Mouse (Mus musculus): ENCODE data around the gene Arhgap25.
A peak's percentile ranks its signal among the peaks of the same experiment; 100 is the strongest.
"Not testable (repeated sequence)": the region's sequence is repeated elsewhere in the genome, so short reads cannot be mapped to it uniquely, and the experiment has no call there.

Arhgap25 gene

DNA sequence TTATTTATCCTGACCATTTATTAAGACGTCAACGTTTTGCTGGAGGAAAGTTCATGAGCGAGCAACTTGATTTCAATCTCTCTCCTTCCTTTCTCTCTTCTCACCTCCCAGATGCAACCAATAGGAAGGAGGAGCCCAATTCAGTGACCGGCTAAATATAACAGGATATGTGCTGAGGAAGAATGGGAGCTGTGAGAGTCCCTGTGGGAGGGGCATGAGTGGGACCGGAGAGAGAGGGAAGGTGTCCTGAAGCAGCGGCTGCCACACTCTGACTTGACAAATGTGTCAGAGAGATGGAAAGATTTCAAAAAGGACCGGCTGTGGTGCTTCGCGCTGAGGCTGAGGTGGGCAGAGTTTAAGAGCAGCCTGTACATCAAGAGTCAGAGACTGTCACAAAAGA lies 2.6 kb upstream of the Arhgap25 start:
- DNase-seq (ENCODE audit: low spot score): no peak

DNA sequence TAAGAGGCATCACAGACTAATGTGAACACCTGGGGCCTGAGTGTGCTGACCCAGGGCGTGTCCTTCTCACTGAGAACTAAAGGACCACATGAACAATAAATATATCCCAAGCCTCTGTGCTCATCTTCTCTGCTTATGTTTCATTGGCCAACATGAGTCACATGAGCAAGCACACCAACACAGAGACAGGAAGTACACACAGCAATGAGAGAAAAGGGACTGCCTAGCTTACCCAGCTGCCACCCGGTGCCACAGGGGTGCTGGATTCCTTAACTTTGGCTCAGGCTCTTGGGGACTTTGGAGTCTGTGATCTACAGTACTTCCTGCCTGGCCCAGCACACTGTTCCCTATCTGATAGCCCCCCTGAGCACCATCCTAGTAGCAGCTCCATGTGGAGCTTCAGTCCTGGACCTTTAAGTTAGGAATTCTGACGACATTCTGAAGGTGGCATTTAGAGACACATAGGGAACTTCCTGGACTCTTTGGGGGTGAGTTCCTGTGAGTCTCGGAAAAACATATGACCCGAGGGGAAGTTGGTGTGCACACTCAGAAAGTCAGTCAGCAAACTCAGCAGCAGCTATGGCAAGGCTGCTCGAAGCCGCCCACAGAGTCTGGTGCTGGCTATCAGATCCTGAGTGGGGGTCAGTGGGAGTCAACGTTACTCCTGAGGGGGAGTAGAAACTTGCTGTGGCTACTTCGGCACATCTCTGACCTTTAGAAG lies 2.0 kb upstream of the Arhgap25 start:
- DNase-seq (ENCODE audit: low spot score): no peak

DNA sequence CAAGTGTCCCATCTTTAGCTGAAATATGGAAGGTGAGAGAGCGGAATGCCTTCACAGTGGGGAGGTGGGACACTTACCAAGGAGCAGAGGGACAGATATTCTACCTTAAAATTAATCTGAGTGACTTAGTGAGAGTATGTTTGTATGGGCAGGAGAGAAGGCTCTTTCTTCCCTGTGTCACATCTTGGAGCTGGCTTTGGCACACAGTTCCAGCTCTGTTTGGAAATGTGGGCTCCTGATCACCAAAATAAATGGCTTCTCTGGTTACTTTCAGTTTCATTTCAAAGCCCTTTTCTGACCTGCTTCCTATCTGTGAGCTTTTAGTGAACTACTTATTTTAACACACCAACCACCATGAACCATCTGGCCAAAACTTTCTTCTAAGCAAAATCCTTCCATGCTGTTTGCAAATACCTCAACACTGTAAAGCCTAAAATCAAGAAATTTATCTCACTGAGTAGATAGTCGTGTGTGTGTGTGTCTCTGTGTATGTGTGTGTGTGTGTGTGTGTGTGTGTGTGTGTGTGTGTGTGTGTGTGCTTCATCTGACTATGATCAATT lies 1.5 kb downstream of the Arhgap25 start:
- DNase-seq (ENCODE audit: low spot score): no peak

DNA sequence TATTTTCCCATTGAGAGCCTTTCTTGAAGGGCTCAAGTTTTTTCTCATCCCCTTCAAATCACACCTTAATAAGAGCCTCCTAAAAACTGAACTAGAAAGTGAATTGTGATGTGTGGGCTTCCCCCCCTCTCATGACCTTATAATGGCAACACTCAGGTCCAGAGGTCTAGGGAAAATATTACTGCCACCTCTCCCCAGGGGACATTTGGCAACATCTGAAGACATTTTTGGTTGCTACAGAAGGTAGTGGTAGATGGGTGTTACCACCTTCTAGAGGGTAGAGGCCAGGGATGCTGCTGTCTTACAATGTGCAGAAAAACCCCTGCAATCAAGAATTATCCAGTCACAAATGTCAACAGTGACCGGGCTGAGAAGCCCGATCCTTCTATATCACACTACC lies 2.7 kb downstream of the Arhgap25 start:
- no peak for DNase-seq (ENCODE audit: low spot score)

DNA sequence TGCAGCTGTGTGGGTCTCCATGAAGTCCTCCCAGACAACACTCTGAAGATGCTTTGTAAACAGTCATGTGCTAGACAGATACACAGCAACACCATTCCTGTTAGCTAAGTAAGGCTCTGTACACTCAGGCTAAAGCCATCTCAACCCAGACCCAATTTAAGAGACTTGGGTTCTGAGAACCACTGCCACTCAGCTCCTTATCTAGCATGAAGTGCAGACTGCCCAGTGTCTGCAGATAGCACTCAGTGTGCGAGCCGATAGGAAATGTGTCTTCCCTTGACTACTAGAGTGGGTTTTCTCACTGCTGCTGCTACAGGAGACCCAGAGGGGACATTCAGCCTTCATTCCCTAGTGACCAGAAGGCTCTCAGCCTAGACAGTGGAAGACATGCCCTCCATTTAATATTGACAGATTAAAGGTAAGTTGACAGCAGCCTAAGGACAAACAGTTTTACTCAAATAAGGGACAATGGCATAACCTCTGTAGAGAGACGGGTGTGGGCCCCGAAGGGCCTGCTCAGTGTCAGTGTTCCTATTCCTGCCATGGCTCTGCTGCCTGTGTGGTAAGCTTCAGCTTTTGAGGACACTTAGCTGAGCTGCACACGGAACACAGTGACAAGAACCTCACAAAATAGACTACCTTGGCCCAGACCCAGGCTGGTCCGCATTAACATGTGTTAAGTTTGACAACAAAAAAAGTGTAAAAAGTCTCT lies 5.1 kb downstream of the Arhgap25 start:
- DNase-seq (ENCODE audit: low spot score): no peak

DNA sequence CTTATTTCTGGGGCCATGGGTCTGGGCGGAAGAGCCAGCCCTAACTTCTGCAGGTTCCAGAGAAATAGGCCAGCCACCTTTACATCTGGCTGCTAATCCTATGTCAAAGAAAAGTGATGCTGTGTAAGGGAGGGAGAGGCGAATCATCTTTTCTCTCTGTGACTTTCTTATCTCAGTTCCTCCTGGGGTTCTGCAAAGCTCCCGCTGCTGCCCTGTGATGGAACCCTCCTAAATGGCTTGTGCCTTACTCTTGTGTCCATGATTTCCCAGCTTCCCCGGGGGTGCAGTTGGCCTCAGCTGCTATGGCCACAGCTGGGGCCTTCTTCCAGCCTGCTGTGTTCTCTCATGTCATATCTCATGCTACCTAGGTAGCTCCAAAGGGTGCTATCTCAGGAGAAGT lies 5.7 kb downstream of the Arhgap25 start:
- DNase-seq (ENCODE audit: low spot score): no peak

DNA sequence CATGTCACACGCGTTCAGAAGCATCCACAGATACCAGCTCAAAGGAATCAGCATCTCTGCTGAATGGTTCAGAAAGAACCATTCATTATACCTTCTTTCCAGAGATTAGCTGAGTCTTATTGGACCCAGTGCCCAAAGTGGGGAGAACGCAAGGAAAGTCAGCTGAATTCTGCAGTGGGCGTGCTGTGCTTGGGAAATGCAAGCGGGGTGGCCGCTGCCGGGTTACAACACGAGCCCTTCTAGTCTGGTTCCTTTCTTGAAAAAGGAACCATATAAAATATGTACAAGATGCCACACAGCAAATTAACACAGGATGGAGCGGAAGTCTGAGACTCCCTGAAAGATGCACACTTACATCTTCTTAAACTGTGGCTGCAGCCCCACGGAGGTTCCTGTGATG lies 7.9 kb downstream of the Arhgap25 start:
- DNase-seq (ENCODE audit: low spot score): no peak

DNA sequence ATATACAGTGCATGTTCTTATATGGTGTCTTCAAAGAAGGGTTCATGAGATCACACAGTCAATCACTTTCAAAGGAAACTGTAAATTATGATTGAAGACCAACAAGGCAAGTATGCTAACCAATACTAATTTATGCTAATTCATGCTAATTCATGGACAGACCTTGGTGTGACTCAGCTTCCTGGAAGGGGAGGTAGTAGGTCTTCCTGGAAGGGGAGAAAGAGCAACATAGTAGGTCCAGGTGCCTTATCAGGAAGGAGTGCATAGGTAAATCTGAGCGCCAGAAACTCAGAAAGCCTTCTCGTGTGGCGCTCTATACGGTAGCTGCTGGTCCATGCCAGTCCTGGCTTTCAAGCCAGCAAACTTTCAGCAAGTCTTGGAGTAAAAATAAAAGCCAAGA lies 8.8 kb downstream of the Arhgap25 start:
- DNase-seq (ENCODE audit: low spot score): no peak

DNA sequence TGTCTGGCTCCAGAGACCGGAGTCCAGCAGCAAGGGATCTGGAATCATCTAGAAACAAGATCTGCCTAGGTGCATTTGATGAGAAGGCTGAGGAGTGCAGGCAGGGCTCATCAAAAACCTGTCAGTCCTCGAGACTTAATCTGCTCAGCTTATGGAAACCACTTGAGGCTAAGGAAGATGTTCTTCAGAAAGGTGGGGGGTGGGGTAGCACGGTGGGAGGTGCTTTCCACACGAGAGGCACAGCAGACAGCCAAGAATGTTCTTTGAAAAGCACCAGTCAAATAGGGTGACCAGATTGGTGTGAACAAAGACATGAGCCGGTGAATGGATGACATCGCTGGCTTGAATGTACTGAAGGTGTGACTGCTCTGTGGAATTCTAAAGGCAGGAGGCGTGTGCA lies 9.3 kb downstream of the Arhgap25 start:
- DNase-seq (ENCODE audit: low spot score): no peak

DNA sequence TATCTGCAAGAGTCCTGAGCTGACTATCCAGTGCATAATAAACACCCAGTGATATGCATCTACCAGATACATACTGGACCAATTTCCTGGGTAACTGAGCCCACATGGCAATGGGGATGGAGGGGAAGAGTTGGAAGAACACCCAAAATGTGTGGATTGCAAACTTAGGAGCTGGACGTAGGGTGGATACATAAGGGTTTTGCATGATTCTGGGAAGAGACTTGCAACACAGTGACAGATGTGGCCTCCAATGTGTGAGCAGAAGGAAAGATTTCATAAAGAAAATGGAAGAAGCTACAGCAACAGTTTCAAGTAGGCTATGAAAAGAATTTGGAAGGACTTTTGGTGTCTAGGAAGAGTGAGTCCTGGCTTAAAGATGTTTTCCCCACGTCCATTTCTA lies 10.0 kb downstream of the Arhgap25 start:
- DNase-seq (ENCODE audit: low spot score): no peak

DNA sequence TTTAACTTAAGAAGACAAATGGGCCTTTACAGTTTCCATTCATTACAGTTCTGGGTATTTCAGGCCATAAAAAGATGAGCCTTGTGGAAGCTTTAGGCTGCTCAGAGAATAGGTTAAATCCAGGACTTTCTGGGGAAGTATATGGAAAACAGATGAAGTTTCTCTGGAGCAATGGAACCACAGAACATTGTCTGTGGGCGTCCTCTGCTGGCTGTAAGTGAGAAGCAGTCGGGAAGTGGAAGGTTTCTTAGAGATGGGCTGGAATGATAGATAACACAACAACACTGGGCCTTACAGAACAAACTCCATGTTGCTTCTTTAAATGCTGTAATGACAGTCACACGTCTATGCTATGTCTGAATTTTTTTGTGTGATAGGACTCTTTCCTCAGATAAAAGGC lies 10.8 kb downstream of the Arhgap25 start:
- no peak for DNase-seq (ENCODE audit: low spot score)

DNA sequence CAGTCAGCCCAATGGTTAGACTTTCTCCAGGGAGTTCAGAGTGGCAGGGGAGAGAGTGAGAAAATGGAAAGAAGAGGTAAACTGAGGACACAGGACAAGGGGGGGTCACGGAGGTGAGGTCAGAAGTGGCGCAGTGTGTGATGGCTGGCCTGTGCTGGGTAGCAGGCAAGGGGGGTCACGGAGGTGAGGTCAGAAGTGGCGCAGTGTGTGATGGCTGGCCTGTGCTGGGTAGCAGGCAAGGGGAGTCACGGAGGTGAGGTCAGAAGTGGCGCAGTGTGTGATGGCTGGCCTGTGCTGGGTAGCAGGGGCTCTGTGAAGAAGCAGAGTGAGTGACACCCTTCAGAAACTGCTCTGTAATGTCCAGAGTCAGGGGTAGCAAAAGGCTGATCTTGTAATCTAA lies 11.4 kb downstream of the Arhgap25 start:
- DNase-seq (ENCODE audit: low spot score): not testable (repeated sequence)

DNA sequence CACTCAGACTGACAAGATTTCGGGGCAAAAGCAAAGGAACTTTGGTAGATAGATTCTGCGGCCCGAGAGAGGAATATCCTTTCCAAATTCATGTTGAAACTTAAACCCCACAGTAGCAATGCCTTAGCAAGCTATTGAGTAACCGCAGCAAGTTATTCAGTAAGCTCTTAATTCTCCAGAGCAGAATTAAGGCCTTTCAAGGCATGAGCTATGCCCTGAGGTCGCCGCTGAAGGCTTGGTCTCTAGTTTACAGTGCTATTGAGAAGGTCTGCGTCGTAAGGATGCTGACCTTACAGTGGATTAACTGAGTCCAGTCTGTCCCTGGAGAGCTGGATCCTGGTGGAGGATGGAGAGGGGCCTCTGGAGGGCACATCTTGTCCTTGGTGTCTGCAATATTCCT lies 12.5 kb downstream of the Arhgap25 start:
- no peak for DNase-seq (ENCODE audit: low spot score)

DNA sequence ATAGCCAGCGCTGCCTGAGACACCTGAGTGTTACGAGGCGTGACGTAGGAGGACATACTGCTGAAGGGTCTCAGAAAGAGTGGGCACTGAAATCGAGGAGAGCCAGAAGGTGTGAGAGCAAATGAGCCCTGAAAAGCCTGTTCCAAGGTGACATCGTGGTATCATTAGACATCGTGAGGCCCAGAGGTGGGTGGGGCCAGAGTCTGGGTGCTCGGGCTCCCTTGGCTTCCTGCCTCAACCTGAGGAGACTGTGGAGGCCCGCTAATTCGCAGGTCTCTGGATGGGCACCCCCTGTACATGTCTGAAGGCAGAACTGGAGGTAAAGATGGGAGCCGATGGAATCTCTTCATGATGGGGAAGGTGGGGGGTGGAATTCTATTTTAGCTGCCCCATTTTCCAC lies 13.2 kb downstream of the Arhgap25 start:
- no peak for DNase-seq (ENCODE audit: low spot score)

DNA sequence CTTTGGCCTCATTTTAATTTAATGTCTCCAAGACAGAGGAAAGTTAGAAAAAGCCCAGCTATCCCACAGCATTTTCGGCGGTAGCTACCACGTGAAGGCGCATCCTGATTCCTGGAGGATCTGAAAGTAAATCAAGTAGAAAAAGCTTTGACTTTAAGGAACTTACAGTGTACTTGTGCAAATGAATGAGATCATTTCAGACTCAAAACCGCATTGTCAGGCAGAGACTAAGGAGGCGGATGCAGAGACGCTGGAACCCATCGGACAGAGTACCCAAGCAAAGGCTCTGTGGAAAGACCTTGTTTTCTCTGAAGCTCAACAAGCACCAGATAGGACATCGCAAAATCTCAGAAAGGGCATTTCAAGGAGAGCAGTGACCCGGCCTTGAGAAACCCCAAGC lies 14.4 kb downstream of the Arhgap25 start:
- no peak for DNase-seq (ENCODE audit: low spot score)

DNA sequence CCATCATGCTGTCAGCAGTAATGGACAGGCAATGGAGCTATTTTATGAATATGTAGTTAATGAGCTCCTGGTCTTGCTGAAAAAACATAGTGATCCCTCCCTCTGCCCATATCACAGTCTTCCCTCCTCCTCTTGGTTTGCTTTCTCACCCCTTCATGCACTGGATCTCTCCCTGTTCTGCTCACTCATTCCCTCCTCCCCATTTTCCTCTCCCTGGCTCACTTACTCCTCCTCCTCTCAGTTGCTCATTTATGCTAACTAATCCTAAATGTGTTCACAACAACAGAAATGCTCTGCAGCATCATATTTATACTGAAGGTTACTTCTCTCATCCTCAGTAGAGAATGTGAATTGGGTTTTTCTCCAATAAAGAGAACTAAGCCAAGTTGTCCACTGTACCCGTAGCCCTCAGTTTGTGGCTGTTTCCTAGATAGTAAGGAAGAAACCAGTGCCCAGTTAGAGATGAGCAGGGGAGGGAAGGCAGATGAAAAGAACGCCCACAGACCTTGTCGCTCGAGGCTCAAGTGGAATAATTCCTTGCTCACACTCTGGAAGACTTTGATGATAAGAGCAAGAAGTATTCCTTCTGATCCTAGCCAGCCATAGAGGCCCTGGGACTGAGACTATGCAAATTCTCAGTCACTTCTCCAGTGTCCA lies 15.2 kb downstream of the Arhgap25 start:
- DNase-seq (ENCODE audit: low spot score): no peak

DNA sequence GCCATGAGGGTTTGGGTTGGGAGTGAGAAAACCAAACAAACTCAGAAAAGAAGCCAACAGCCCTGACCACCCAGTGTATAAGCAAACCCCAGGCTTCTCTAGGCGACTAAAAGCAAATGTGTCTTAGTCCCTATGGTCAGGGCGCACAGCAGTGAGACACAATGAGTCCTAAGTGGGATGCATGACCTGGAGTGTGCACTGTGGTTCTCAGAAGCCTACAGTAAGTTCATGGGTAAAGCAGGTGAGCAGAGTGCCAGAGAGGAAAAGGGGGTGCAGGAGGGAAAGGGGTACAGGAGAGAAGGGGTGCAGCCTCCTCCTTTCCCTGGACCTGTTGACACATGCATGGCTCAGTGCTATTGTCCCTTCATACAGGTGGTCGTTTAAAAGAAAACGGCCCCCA lies 18.7 kb downstream of the Arhgap25 start:
- no peak for DNase-seq (ENCODE audit: low spot score)

DNA sequence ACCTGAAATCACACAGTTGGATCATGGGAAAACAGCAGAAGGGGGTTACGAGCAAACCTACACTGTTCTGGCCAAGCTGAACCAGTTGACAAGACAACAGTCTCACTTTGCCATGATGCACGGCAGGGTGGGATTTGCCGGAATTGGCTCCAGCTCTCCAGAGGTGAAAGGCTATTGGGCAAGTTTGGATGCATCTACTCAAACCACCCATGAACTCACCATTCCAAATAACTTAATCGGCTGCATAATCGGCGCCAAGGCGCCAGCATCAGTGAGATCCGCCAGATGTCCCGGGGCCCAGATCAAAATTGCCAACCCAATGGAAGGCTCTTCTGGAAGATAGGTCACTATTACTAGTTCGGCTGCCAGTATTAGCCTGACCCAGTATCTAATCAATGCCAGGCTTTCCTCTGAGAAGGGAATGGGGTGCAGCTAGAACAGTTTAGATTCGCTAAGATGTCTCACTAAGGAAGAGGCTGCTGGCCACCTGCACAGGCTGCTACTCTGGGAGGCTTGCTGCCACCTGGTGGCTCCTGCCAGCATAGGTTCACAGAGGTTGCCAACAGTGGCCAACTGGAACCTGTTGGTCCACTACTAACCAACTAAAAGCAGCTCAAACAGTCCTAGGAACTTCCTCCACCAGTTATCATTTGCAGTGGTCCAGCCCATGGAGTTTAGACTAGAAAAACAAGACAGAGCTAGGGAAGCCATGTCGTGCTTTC lies 19.9 kb downstream of the Arhgap25 start:
- DNase-seq (ENCODE audit: low spot score): peak; percentile 45

DNA sequence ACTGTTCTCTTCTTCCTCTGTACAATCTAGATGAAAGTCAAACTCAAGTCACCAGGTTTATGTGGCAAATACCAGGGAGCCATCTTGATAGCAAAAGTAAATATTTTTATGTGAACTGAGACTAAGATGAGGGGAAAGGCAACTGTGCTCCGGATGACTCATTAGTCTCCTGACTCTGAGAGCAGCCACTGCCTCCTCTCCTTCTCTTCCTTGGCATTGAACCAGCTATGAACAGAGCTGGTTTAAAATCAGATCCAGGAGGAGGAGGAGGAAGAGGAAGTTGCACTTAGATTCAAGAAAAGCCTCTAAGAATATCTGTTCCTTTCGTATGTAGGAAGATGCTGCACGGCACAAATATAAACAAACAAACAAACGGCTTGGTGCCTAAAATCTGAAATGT lies 22.1 kb downstream of the Arhgap25 start:
- peak; percentile 45 for DNase-seq (ENCODE audit: low spot score)

DNA sequence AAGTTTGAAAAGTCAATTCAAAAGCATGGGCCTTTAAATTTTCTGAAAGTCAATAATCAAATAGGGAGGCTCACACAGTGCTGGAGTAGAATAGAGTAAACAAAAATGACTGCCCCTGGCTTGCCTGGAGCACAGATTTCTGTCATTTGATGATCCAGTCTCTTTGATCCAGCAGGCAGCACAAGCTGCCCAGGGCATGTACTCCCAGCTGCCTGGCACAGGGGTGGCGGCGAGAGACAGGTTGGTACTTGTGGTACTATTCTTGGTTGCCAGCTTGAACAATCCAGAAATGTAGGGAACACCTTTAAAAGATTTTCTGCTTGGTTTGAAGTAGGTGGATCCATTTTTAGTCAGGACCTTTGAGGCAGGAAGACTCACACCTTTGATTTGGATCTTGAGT lies 23.3 kb downstream of the Arhgap25 start:
- no peak for DNase-seq (ENCODE audit: low spot score)

DNA sequence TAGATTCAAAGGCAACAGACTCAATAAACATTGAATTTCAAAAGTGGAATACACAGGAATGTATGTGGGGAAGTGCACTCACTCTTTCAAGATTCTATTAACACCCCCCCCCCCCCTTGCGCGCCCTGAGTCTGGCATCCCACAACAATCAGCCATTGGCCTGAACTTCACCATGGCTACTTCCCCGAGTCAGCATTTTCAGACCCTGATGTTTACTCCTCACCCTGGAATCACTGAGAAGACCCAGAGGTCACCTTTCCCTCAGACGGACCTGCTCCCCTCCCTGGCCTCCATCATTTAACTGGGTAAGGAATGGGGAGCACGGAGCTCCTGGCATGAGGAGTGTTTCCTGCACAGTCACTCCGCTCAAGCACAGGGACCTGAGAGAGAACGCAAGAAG lies 28.2 kb downstream of the Arhgap25 start:
- no peak for DNase-seq (ENCODE audit: low spot score)

DNA sequence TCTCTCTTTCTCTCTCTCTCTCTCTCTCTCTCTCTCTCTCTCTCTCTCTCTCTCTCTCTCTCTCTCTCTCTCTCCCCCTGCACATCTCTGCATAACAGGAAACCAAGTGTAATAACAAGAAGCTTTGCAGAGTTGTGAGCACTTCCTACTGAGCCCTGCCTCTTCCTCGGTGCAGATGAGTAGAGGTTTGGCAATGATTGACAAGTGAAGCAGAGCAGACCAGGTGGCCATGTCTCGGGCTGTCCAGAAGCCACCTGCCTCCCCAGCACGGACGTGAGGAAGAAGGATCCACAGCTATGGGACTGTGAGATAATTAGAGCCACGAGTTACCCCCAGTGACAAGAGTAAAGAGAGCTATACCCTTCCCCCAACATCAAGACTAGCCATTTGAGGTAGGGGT lies 29.1 kb downstream of the Arhgap25 start:
- no peak for DNase-seq (ENCODE audit: low spot score)

All from left cerebral cortex, adult 11 months (tissue).